ENCODE assay signal across 8 mouse cellular contexts in genomic region chr13:45963497-45964330, GRCm38 (mm10). TPM values are rescaled to one million over a fixed set of nuclear protein-coding genes. Genes with fewer than 3 reads are reported as not detected.
DNase-seq lines count a peak whose midpoint lies in the region; ATAC-seq and TF ChIP-seq lines count a peak whose summit lies in the region.

No protein-coding gene starts in this region.

- TF ChIP-seq CTCF in gastrocnemius, adult 2 months (IDR thresholded peaks at IDR 0.05), result peak; percentile 22; the same call in 1 of the 2 replicates
- peak; percentile 23; the same call in 1 of the 2 replicates for TF ChIP-seq CTCF in hindbrain, postnatal 0 days (IDR thresholded peaks at IDR 0.05; ENCODE audit: low read depth)

- peak; percentile 51 for ATAC-seq in hindbrain, postnatal 0 days
- peak; percentile 27; the same call in 1 of the 2 replicates for ATAC-seq in megakaryocyte-erythroid progenitor cell, adult 5-6 weeks (replicated peaks; ENCODE audit: low FRiP score, low TSS enrichment, poor library complexity, severe bottlenecking)

- no peaks in the 10 kb centered on the region for H3K36me3 ChIP-seq in hindbrain, postnatal 0 days (ENCODE audit: insufficient read depth, low read length)

- H3K4me1 ChIP-seq in hindbrain, postnatal 0 days (ENCODE audit: insufficient read depth, low read length), result 0 out of 2 replicates have a peak, but pooled peaks cover 21% of the 10 kb centered on the region

- peak; percentile 64 for DNase-seq in T-cell, adult 2 months (ENCODE audit: low spot score)
- DNase-seq in cerebellum, postnatal 25 days, result peak; percentile 87 to 90
- peak; percentile 92 for DNase-seq in gastrocnemius, adult 2 months
- DNase-seq in hindbrain, postnatal 0 days (ENCODE audit: low spot score), result peak; percentile 73
- peak; percentile 76 to 77 for DNase-seq in left cerebral cortex, postnatal 25 days (ENCODE audit: low spot score in 2 of 2)
- peak; percentile 72 for DNase-seq in right cerebral cortex, postnatal 14 days
- peak; percentile 77 for DNase-seq in urinary bladder, postnatal 25 days (ENCODE audit: low spot score)

- H3K9me3 ChIP-seq in hindbrain, postnatal 0 days (ENCODE audit: low read length), result no peaks in the 10 kb centered on the region

- H3K9ac ChIP-seq in hindbrain, postnatal 0 days (replicated peaks; ENCODE audit: low read length), result peak overlapping the region; percentile 94

- peak overlapping the region; percentile 92 for H3K4me2 ChIP-seq in hindbrain, postnatal 0 days (ENCODE audit: low read depth, low read length)

- H3K27ac ChIP-seq in gastrocnemius, adult 2 months, result peak overlapping the region; percentile 99
- H3K27ac ChIP-seq in hindbrain, postnatal 0 days, result peak overlapping the region; percentile 96

- H3K27me3 ChIP-seq in hindbrain, postnatal 0 days (ENCODE audit: insufficient read depth, low read length), result no peaks in the 10 kb centered on the region

- 1% methylated on average over 58 of the region's 95 CpGs for WGBS in hindbrain, postnatal 0 days

- intact Hi-C loops in gastrocnemius, adult 2 months (cut with DNase I), result loop anchor here (2.0 to 10.0 kb wide), 5 partner anchors 91 to 391 kb away; no protein-coding TSS in a partner anchor
- intact Hi-C loops in left cerebral cortex, postnatal 25 days (cut with DNase I), result loop anchor here (2.0 to 10.0 kb wide), 6 partner anchors 91 to 426 kb away; no protein-coding TSS in a partner anchor

- H3K4me3 ChIP-seq in gastrocnemius, adult 2 months, result peak overlapping the region; percentile 80
- H3K4me3 ChIP-seq in hindbrain, postnatal 0 days (ENCODE audit: low read length), result peak overlapping the region; percentile 95

RNA-seq across cellular contexts. Expression of gene Atxn1, which starts 1.1 kb away (rescaled TPM):
- 10 to 100 TPM; 40.4 to 56.3 TPM for total RNA-seq in gastrocnemius, adult 2 months (2021)
- 32.0 and 44.6 TPM in 2 replicates for total RNA-seq in hindbrain, postnatal 0 days (2014; rRNA removed)
- polyA plus RNA-seq in hindbrain, postnatal 0 days (2015; fragmentation: Nextera tagmentation; extraction: Ambion mirVana), result 8.6 and 9.3 TPM in 2 replicates
- total RNA-seq in left cerebral cortex, postnatal 25 days (2021), result 100 to 1,000 TPM; 158 to 167 TPM
- 6.3 and 28.0 TPM in 2 replicates for total RNA-seq in megakaryocyte-erythroid progenitor cell, adult 5-6 weeks (2014; fragmentation: Nextera tagmentation)
- 5.0 and 23.3 TPM in 2 replicates for total RNA-seq in megakaryocyte-erythroid progenitor cell, adult 5-6 weeks (2017)

Comparison
In these comparisons a context has a peak if more than half of its experiments do, and no peak if none do; other contexts are left out.
1. Peak in every context shown above with its lines: DNase-seq, ATAC-seq, H3K4me3 ChIP-seq and H3K27ac ChIP-seq.